13 mouse cellular contexts compared by ENCODE assay signal in genomic region chr1:180319895-180320294, GRCm38 (mm10). TPM values are rescaled to one million over a fixed set of nuclear protein-coding genes. Genes with fewer than 3 reads are reported as not detected.
DNase-seq lines count a peak whose midpoint lies in the region; ATAC-seq and TF ChIP-seq lines count a peak whose summit lies in the region.
"Had no signal": no experiment of that assay in that cellular context is flagged by ENCODE, and none has a peak within 500 bp of the region (broad histone marks: within the 10 kb centered on the region; RNA-seq: fewer than 3 reads in every experiment).

No protein-coding gene starts in this region.

- TF ChIP-seq POLR2A in ES-Bruce4 (IDR thresholded peaks at IDR 0.05; ENCODE audit: insufficient read depth, low read length) = no peak
- TF ChIP-seq POLR2A in brain, embryonic 14.5 days (IDR thresholded peaks at IDR 0.05; ENCODE audit: borderline replicate concordance, extremely low read depth, insufficient read depth, insufficient read length, poor library complexity, severe bottlenecking) = no peak
- TF ChIP-seq POLR2A in lung, adult 2 months (IDR thresholded peaks at IDR 0.05; ENCODE audit: borderline replicate concordance, extremely low read depth, low read depth, low read length) = no peak

- H3K27me3 ChIP-seq in kidney, embryonic 15.5 days = no peaks in the 10 kb centered on the region
- H3K27me3 ChIP-seq in ES-Bruce4 (ENCODE audit: control insufficient read depth, insufficient read depth, low read length, poor library complexity, severe bottlenecking) = no peaks in the 10 kb centered on the region
- H3K27me3 ChIP-seq in intestine, embryonic 15.5 days (replicated peaks) = no peaks in the 10 kb centered on the region
- H3K27me3 ChIP-seq: liver, embryonic 13.5 days had no signal

- no peak overlapping the region for H3K9ac ChIP-seq in kidney, embryonic 15.5 days
- H3K9ac ChIP-seq in ES-Bruce4 (ENCODE audit: low read depth, poor library complexity, severe bottlenecking) = no peak overlapping the region
- no peak overlapping the region for H3K9ac ChIP-seq in intestine, embryonic 15.5 days
- H3K9ac ChIP-seq: liver, embryonic 13.5 days had no signal

- no peak overlapping the region for H3K4me3 ChIP-seq in kidney, embryonic 15.5 days (replicated peaks)
- peak overlapping the region; percentile 39 for H3K4me3 ChIP-seq in ES-Bruce4 (ENCODE audit: low read depth, low read length)
- H3K4me3 ChIP-seq in intestine, embryonic 15.5 days (replicated peaks) = no peak overlapping the region
- H3K4me3 ChIP-seq in lung, adult 2 months (replicated peaks; ENCODE audit: extremely low read depth, low read depth, low read length) = no peak overlapping the region
- H3K4me3 ChIP-seq: liver, embryonic 13.5 days had no signal

- H3K4me1 ChIP-seq in kidney, embryonic 15.5 days = peaks cover 7% of the 10 kb centered on the region
- H3K4me1 ChIP-seq in ES-Bruce4 (ENCODE audit: control insufficient read depth, insufficient read depth, low read length) = no peaks in the 10 kb centered on the region
- H3K4me1 ChIP-seq in intestine, embryonic 15.5 days (replicated peaks) = no peaks in the 10 kb centered on the region
- H3K4me1 ChIP-seq in lung, adult 2 months (ENCODE audit: control insufficient read depth, insufficient read depth, low read length) = no peaks in the 10 kb centered on the region; the same call in 1 of the 2 replicates

- no peak overlapping the region for H3K4me2 ChIP-seq in kidney, embryonic 15.5 days
- H3K4me2 ChIP-seq in intestine, embryonic 15.5 days (replicated peaks) = no peak overlapping the region
- H3K4me2 ChIP-seq: liver, embryonic 13.5 days had no signal

- WGBS in kidney, embryonic 15.5 days = 16% methylated on average over 10 of the region's 10 CpGs
- 22% methylated on average over 10 of the region's 10 CpGs for whole genome bisulfite sequencing in intestine, embryonic 15.5 days
- WGBS in lung, adult 2 months = 55% methylated on average over 10 of the region's 10 CpGs

- no peaks in the 10 kb centered on the region for H3K9me3 ChIP-seq in kidney, embryonic 15.5 days (replicated peaks)
- no peaks in the 10 kb centered on the region for H3K9me3 ChIP-seq in ES-Bruce4 (replicated peaks; ENCODE audit: control insufficient read depth, insufficient read depth, low read length, poor library complexity, severe bottlenecking)
- no peaks in the 10 kb centered on the region for H3K9me3 ChIP-seq in intestine, embryonic 15.5 days
- H3K9me3 ChIP-seq: liver, embryonic 13.5 days had no signal

- no peak overlapping the region for H3K27ac ChIP-seq in kidney, embryonic 15.5 days
- no peak overlapping the region for H3K27ac ChIP-seq in ES-Bruce4 (ENCODE audit: insufficient read depth, low read length)
- H3K27ac ChIP-seq in intestine, embryonic 15.5 days = no peak overlapping the region
- H3K27ac ChIP-seq: liver, embryonic 13.5 days had no signal

- no peak for TF ChIP-seq EP300 in ES-Bruce4 (IDR thresholded peaks at IDR 0.05; ENCODE audit: insufficient read depth, low read depth, low read length)

- TF ChIP-seq CTCF in ES-Bruce4 (IDR thresholded peaks at IDR 0.05; ENCODE audit: low read depth, low read length) = no peak
- no peak for TF ChIP-seq CTCF in brain, embryonic 14.5 days (IDR thresholded peaks at IDR 0.05; ENCODE audit: borderline replicate concordance, extremely low read depth, insufficient read depth, insufficient read length)
- no peak for TF ChIP-seq CTCF in lung, adult 2 months (IDR thresholded peaks at IDR 0.05; ENCODE audit: insufficient read depth, low read length)

- no peak for DNase-seq in kidney, adult 18-20 months
- peak; percentile 31 for DNase-seq in brain, embryonic 14.5 days (ENCODE audit: low read depth)
- no peak for DNase-seq in lung, adult 2 months
- no peak for DNase-seq in urinary bladder, postnatal 10 days (ENCODE audit: low spot score)
- DNase-seq in spleen, adult 12 weeks (ENCODE audit: low spot score) = no peak
- DNase-seq: cerebellum, postnatal 25 days; liver, embryonic 13.5 days; lung, postnatal 36 days; right cerebral cortex, adult 18-20 months had no signal

- H3K36me3 ChIP-seq in kidney, embryonic 15.5 days = no peaks in the 10 kb centered on the region
- H3K36me3 ChIP-seq in ES-Bruce4 (ENCODE audit: control insufficient read depth, insufficient read depth, low read length, poor library complexity, severe bottlenecking) = no peaks in the 10 kb centered on the region
- no peaks in the 10 kb centered on the region for H3K36me3 ChIP-seq in intestine, embryonic 15.5 days
- H3K36me3 ChIP-seq: liver, embryonic 13.5 days had no signal

- 0 out of 2 replicates have a peak, but pooled peaks have one; percentile 22 for ATAC-seq in kidney, embryonic 15.5 days (replicated peaks; ENCODE audit: low FRiP score)
- ATAC-seq in intestine, embryonic 15.5 days = peak; percentile 48; the same call in 1 of the 2 replicates
- ATAC-seq: activated CD4-positive, CD25-positive, alpha-beta regulatory T cell, adult 4 months had no signal

RNA-seq across cellular contexts. Expression of gene Itpkb, which starts 10.4 kb away (rescaled TPM):
- polyA plus RNA-seq in kidney, embryonic 15.5 days (2015; fragmentation: Nextera tagmentation; extraction: Ambion mirVana) = 8.8 and 9.4 TPM in 2 replicates
- polyA plus RNA-seq in ES-Bruce4 (2011; ENCODE audit: insufficient read depth, insufficient read length, low read depth, missing spikeins) = 12.2 and 12.4 TPM in 2 replicates
- polyA plus RNA-seq in brain, embryonic 14.5 days (2012; rRNA removed) = 3.0 and 6.3 TPM in 2 replicates
- 6.9 and 8.2 TPM in 2 replicates for polyA plus RNA-seq in intestine, embryonic 15.5 days (2015; fragmentation: Nextera tagmentation; extraction: Ambion mirVana)
- 51.3 and 55.6 TPM in 2 replicates for polyA plus RNA-seq in lung, adult 2 months (2012; rRNA removed)

RNA-seq across cellular contexts. Expression of gene Psen2, which starts 56.7 kb away (rescaled TPM):
- 18.4 and 18.7 TPM in 2 replicates for polyA plus RNA-seq in kidney, embryonic 15.5 days (2015; fragmentation: Nextera tagmentation; extraction: Ambion mirVana)
- 11.7 and 13.7 TPM in 2 replicates for polyA plus RNA-seq in ES-Bruce4 (2011; ENCODE audit: insufficient read depth, insufficient read length, low read depth, missing spikeins)
- polyA plus RNA-seq in brain, embryonic 14.5 days (2012; rRNA removed) = 17.9 and 19.6 TPM in 2 replicates
- polyA plus RNA-seq in intestine, embryonic 15.5 days (2015; fragmentation: Nextera tagmentation; extraction: Ambion mirVana) = 16.0 and 21.6 TPM in 2 replicates
- 70.0 and 74.4 TPM in 2 replicates for polyA plus RNA-seq in lung, adult 2 months (2012; rRNA removed)
